Mouse (Mus musculus) lung, postnatal 25 days (tissue): ENCODE measurements around the gene Mgarp.

Source experiments
- DNase-seq: peaks from one replicate; pipeline ENCODE4 v3.0.0; 2022; ENCODE audit warnings: low spot score

Gene Mgarp

GRCm38 (mm10) chr3:51339734-51340551 is 56.6 kb downstream of the Mgarp start:
- peak; percentile 28 for DNase-seq

GRCm38 (mm10) chr3:51339378-51339733 is 57.2 kb downstream of the Mgarp start:
- no peak for DNase-seq
